Mouse (Mus musculus) kidney, adult 2 months (tissue): ENCODE data around the gene Pibf1. TPM values are rescaled to one million over a fixed set of nuclear protein-coding genes. Genes with fewer than 3 reads are reported as not detected.

Source experiments
- DNase-seq: peaks from one replicate; pipeline ENCODE4 v3.0.0; 2021
- H3K27ac ChIP-seq: fragments of 200-500 bp; 2 replicates; pipeline ENCODE4 v1.5.1; 2012; ENCODE audit warnings: low read depth, low read length, control low read depth, inconsistent platforms; ENCODE audit not compliant: insufficient read depth
- H3K27me3 ChIP-seq: fragments of 200-500 bp; replicated peaks from 2 replicates; pipeline ENCODE4 v1.6.1; 2012; ENCODE audit warnings: mild to moderate bottlenecking, moderate library complexity, low read length, inconsistent platforms; ENCODE audit not compliant: control insufficient read depth, insufficient read depth
- H3K36me3 ChIP-seq: fragments of 200-500 bp; 2 replicates; pipeline ENCODE4 v1.6.1; 2012; ENCODE audit warnings: mild to moderate bottlenecking, moderate library complexity, low read length, inconsistent platforms; ENCODE audit not compliant: control insufficient read depth, insufficient read depth
- H3K4me1 ChIP-seq: fragments of 200-500 bp; 2 replicates; pipeline ENCODE4 v1.6.1; 2011; ENCODE audit warnings: low read length; ENCODE audit not compliant: control insufficient read depth, insufficient read depth
- H3K4me3 ChIP-seq: fragments of 200-500 bp; 2 replicates; pipeline ENCODE4 v1.5.1; 2011; ENCODE audit warnings: mild to moderate bottlenecking, low read depth, low read length, control low read depth; ENCODE audit not compliant: insufficient read depth
- CTCF ChIP-seq: fragments of 200-500 bp; conservative IDR thresholded peaks from 2 replicates; pipeline ENCODE4 v1.5.1; 2011; ENCODE audit warnings: low read depth, mild to moderate bottlenecking, control low read depth, low read length, moderate library complexity, mixed read lengths; ENCODE audit not compliant: insufficient read depth, insufficient read length
- POLR2A ChIP-seq: fragments of 200-500 bp; IDR thresholded peaks from one replicate; pipeline ENCODE4 v1.6.1; 2011; ENCODE audit warnings: low read depth, low read length, control low read depth
- WGBS: fragments of 180-500 bp; shearing (Covaris S2); methylation state at CpG from one replicate; pipeline ENCODE4 v1.1.7; 2018; 5-methylcytosine and 5-hydroxymethylcytosine counted together
- polyA plus RNA-seq: library from polyadenylated mRNA; depleted of rRNA; stranded (reverse); fragments of >200 nt; gene quantifications from 2 replicates; pipeline ENCODE4 v1.2.3, GENCODE M21; 2012

Gene Pibf1
- polyA plus RNA-seq, 1 experiment: 1.6 TPM

DNA sequence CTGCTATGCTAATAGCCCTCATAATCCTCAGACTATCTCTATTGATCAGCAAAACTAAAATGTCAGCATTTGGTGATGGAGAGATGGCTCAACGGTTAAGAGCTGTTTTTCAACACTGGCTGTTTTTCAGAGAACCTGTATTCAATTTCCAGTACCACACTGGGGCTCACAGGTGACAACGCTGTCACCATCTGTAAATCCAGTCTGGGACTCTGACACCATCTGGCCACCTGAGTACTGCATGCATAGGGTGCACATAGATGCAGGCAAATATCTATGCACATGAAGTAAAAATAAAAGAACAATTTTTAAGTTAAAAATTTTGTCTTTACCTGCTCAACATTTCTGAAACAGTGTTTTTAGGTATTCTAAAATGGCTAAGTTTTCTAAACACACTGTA lies 40.8 kb downstream of the Pibf1 start:
- DNase-seq: no peak
- H3K36me3 ChIP-seq: no peaks in the 10 kb centered on the region
- no peak overlapping the region for H3K4me3 ChIP-seq
- H3K27me3 ChIP-seq: no peaks in the 10 kb centered on the region
- no peaks in the 10 kb centered on the region for H3K4me1 ChIP-seq
- TF ChIP-seq POLR2A (no peak), CTCF (no peak)
- WGBS: 92% methylated on average over 2 of the region's 2 CpGs
- no peak overlapping the region for H3K27ac ChIP-seq

DNA sequence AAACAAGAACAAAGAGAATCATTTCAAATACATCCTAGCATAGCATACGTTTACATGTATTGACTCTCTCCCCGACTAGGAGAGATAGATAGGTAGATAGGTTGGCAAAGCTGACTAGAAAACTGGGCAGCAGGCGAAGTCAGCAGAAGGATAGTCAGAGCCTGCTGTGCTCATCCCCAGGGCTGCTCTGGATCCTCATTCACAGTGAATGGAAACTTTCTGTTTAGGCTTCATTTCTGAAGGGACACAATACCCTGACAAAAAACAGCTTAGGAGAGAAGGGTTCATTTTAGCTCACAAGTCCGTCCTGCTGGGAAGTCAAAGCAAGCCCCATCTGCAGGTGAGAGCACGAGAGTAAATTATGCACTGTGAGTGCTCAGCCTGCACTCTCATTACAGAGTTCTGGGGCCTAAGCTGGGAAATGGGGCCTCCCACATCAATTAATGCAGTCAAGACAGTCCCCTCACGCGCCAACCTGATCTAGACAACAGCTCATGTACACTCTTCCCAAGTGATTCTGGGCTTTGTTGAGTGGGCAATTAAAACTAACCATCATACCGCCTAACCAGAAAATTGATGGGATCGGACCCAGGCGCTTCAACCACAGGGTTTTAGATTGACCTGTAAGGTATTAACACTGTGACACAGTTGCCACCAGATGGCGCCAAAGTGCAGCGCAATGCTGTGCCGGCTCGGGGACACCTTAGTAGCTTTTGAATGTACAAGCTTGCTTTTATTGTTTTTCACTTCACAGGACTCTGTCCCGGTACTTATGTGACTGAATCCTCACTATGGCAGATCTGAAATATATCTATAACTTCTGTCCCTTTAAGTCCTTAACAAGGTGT lies 42.8 kb downstream of the Pibf1 start:
- H3K4me1 ChIP-seq: no peaks in the 10 kb centered on the region
- H3K27me3 ChIP-seq: no peaks in the 10 kb centered on the region
- TF ChIP-seq CTCF (peak; percentile 94), POLR2A (no peak)
- no peak overlapping the region for H3K27ac ChIP-seq
- WGBS: 30% methylated on average over 15 of the region's 15 CpGs
- no peaks in the 10 kb centered on the region for H3K36me3 ChIP-seq
- H3K4me3 ChIP-seq: no peak overlapping the region
- DNase-seq: peak; percentile 74

DNA sequence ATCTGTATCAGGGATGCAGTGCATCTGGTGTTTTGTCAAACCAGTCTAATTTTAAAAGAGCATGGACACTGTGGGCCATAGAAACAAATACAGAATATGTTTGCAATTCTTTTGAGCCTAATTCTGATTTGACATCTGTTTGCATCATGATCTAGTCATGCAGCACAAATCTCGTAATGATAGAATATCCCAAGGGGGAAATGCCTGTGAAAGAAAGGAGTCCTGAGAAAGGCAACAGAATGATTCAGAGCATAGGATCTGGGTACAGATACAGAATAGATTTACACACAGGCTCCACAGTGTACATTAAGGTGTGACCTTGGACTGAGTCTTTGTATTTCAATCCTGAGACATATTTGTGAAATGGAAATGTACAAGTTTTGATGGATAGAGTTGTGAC lies 47.6 kb downstream of the Pibf1 start:
- no peak for DNase-seq
- no peak overlapping the region for H3K4me3 ChIP-seq
- no peaks in the 10 kb centered on the region for H3K27me3 ChIP-seq
- no peaks in the 10 kb centered on the region for H3K36me3 ChIP-seq
- H3K4me1 ChIP-seq: no peaks in the 10 kb centered on the region
- WGBS: 96% methylated on average over 1 of the region's 1 CpGs
- no peak overlapping the region for H3K27ac ChIP-seq
- TF ChIP-seq POLR2A (no peak), CTCF (no peak)

DNA sequence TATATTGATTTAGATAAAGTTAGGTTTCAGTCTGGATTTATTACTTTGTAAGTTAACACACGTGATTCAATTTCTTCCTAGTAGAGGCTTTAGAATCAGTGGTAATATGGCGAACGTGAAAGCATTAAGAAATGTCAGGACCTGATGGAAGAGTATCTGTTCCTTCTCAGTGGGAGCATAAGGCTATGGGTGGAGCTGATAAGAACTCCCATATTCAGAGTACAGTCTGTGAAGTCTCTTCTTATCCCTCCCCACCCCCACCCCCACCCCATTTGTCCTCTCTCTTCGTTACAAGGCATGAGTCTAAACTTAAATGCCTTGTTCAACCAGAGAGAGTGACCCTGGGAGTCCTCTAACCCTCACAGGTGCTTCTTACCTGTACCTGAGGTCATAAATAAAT lies 53.5 kb downstream of the Pibf1 start:
- H3K4me3 ChIP-seq: no peak overlapping the region
- H3K27me3 ChIP-seq: no peaks in the 10 kb centered on the region
- TF ChIP-seq CTCF: no peak
- TF ChIP-seq POLR2A: no peak
- no peak overlapping the region for H3K27ac ChIP-seq
- WGBS: 97% methylated on average over 4 of the region's 4 CpGs
- H3K4me1 ChIP-seq: no peaks in the 10 kb centered on the region
- DNase-seq: no peak
- H3K36me3 ChIP-seq: no peaks in the 10 kb centered on the region; the same call in 1 of the 2 replicates

DNA sequence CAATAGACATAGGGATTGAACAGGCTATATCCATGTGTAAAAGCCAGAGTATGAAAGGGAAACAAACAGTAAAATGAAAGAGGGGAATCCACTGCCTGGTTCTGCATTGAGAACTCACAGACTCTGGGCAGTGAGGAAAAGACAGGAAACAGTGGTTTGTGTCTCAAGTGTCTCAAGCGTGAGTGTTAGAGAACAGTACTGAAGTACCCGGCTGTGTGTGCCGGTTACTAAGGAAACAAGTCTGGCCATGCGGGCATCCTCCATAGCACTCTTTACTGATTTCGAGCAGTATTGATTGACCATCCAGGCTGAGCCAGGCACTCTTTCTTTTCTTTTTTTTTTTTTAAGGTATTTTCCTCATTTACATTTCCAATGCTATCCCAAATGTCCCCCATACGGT lies 60.7 kb downstream of the Pibf1 start:
- no peaks in the 10 kb centered on the region for H3K27me3 ChIP-seq
- H3K36me3 ChIP-seq: peaks cover 2% of the 10 kb centered on the region
- WGBS: 95% methylated on average over 6 of the region's 6 CpGs
- DNase-seq: no peak
- no peak overlapping the region for H3K4me3 ChIP-seq
- TF ChIP-seq CTCF (no peak), POLR2A (no peak)
- H3K4me1 ChIP-seq: no peaks in the 10 kb centered on the region
- no peak overlapping the region for H3K27ac ChIP-seq

DNA sequence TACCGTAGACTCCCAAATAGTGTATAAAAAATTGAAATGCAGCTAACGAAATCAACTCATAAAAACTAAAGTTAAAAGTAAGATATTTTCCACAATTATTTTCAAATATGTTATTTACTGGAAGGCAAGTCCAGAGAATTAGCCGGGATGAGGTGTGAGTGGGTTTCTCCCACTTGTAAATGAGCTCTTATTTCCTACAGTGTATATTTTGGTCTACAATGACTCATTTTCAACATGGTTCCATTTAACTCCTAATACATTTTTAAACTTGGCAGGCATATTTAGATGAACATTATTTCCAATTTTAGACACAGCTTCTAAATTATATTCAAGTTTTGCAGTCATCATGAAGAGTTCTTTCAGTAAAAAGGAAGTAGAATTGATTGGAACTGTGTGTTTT lies 63.8 kb downstream of the Pibf1 start:
- Histone ChIP-seq H3K4me3 (no peak overlapping the region), H3K36me3 (peaks cover under 1% of the 10 kb centered on the region), H3K27me3 (no peaks in the 10 kb centered on the region), H3K27ac (no peak overlapping the region), H3K4me1 (no peaks in the 10 kb centered on the region)
- no peak for DNase-seq
- TF ChIP-seq POLR2A: no peak
- no peak for TF ChIP-seq CTCF
- 93% methylated on average over 3 of the region's 3 CpGs for WGBS

DNA sequence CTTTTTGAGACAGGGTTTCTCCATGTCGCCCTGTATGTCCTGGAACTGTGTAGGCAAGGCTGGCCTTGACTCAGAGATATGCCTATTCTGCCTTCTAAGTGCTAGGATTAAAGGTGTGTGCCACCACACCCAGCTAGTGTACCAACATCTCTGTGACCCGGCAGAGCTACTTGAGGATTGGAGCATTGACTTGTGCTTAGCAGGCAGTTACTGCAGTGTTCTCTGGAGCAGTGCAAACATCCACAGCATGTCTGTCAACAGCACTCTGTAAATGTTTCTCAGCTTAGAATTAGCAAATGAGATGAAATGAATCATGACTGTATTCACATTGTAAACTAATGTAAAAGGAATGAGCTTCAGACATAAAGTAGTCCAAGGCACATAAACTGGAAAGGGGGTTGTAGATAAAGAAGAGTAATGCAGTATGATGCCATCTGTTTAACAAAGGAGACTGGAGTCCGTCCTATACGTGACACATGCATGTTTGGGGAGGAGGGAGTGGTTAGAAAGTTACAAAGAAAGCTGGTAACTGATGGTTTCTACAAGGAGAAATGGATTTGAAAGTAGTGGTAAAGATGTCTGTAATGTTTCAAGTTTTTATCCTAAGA lies 75.0 kb downstream of the Pibf1 start:
- H3K27me3 ChIP-seq: no peaks in the 10 kb centered on the region
- no peak overlapping the region for H3K4me3 ChIP-seq
- 85% methylated on average over 4 of the region's 4 CpGs for WGBS
- no peak for TF ChIP-seq POLR2A
- no peak for TF ChIP-seq CTCF
- no peaks in the 10 kb centered on the region for H3K4me1 ChIP-seq
- H3K36me3 ChIP-seq: no peaks in the 10 kb centered on the region
- no peak for DNase-seq
- no peak overlapping the region for H3K27ac ChIP-seq
